In the genomic region with DNA sequence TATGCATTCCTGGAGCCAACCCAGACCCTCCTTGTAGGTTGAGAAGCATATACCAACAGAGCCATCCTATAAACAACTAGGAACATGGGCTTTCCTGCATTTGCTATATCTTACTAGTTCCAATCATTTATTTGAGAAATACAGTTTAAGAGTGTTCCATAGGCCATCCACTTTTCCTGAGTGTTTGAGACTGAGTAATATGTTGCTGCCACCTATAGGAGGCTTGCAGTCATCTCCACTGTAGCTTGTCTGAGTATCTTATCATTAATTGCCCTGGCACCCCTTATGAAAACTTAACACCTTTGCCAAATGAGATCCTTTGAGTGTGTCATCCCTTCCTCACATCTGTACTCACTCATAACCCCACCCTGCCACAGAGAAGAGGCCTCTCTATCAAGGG, we compare ENCODE assay signal across 13 mouse cellular contexts. TPM values are rescaled to one million over a fixed set of nuclear protein-coding genes. Genes with fewer than 3 reads are reported as not detected.
DNase-seq lines count a peak whose midpoint lies in the region; ATAC-seq and TF ChIP-seq lines count a peak whose summit lies in the region.
"Had no signal": no experiment of that assay in that cellular context is flagged by ENCODE, and none has a peak within 500 bp of the region (broad histone marks: within the 10 kb centered on the region; RNA-seq: fewer than 3 reads in every experiment).

No protein-coding gene starts in this region.

- H3K4me3 ChIP-seq in kidney, embryonic 14.5 days (ENCODE audit: low read length) = no peak overlapping the region
- no peak overlapping the region for H3K4me3 ChIP-seq in kidney, adult 2 months (ENCODE audit: insufficient read depth, low read depth, low read length)
- no peak overlapping the region for H3K4me3 ChIP-seq in forebrain, embryonic 16.5 days (replicated peaks; ENCODE audit: low read length)
- no peak overlapping the region for H3K4me3 ChIP-seq in neural tube, embryonic 15.5 days (replicated peaks)
- H3K4me3 ChIP-seq: heart, embryonic 13.5 days; megakaryocyte, embryonic 14.5 days had no signal

- H3K4me1 ChIP-seq in kidney, embryonic 14.5 days (ENCODE audit: control insufficient read depth, insufficient read depth, low read length) = no peaks in the 10 kb centered on the region
- H3K4me1 ChIP-seq in kidney, adult 2 months (ENCODE audit: control insufficient read depth, insufficient read depth, low read length) = no peaks in the 10 kb centered on the region
- H3K4me1 ChIP-seq in forebrain, embryonic 16.5 days (replicated peaks; ENCODE audit: control insufficient read depth, insufficient read depth, low read length) = no peaks in the 10 kb centered on the region; the same call in 1 of the 2 replicates
- peaks cover 10% of the 10 kb centered on the region; the same call in 1 of the 2 replicates for H3K4me1 ChIP-seq in neural tube, embryonic 15.5 days
- H3K4me1 ChIP-seq: heart, embryonic 13.5 days; megakaryocyte, embryonic 14.5 days had no signal

- no peak overlapping the region for H3K27ac ChIP-seq in kidney, embryonic 14.5 days (ENCODE audit: low read depth, low read length)
- no peak overlapping the region for H3K27ac ChIP-seq in kidney, adult 2 months (ENCODE audit: insufficient read depth, low read depth, low read length)
- H3K27ac ChIP-seq in forebrain, embryonic 16.5 days (ENCODE audit: low read length) = no peak overlapping the region
- H3K27ac ChIP-seq in neural tube, embryonic 15.5 days (replicated peaks) = no peak overlapping the region
- H3K27ac ChIP-seq: heart, embryonic 13.5 days had no signal

- ATAC-seq in kidney, embryonic 14.5 days (ENCODE audit: low FRiP score, low TSS enrichment) = 0 out of 2 replicates have a peak, but pooled peaks have one; percentile 71
- peak; percentile 78 for ATAC-seq in forebrain, embryonic 16.5 days
- ATAC-seq in neural tube, embryonic 15.5 days (ENCODE audit: low FRiP score) = peak; percentile 70

- H3K27me3 ChIP-seq in kidney, embryonic 14.5 days (ENCODE audit: control insufficient read depth, insufficient read depth, low read length) = no peaks in the 10 kb centered on the region
- no peaks in the 10 kb centered on the region for H3K27me3 ChIP-seq in kidney, adult 2 months (replicated peaks; ENCODE audit: control insufficient read depth, insufficient read depth, low read length)
- no peaks in the 10 kb centered on the region for H3K27me3 ChIP-seq in forebrain, embryonic 16.5 days (replicated peaks; ENCODE audit: control insufficient read depth, insufficient read depth, low read length)
- H3K27me3 ChIP-seq in neural tube, embryonic 15.5 days (replicated peaks) = no peaks in the 10 kb centered on the region
- H3K27me3 ChIP-seq: heart, embryonic 13.5 days; megakaryocyte, embryonic 14.5 days had no signal

- no peak for DNase-seq in kidney, adult 2 months
- peak; percentile 6 for DNase-seq in Muller cell, postnatal 12 days (ENCODE audit: inconsistent ontology term)
- DNase-seq in thymus, postnatal 25 days = no peak
- no peak for DNase-seq in adipocyte (ENCODE audit: low spot score)
- DNase-seq in gastrocnemius, postnatal 10 days = no peak
- DNase-seq: kidney, postnatal 25 days; thymus, adult 18-20 months had no signal

- H3K4me2 ChIP-seq in kidney, embryonic 14.5 days (replicated peaks; ENCODE audit: low read depth, low read length) = no peak overlapping the region
- H3K4me2 ChIP-seq in forebrain, embryonic 16.5 days (ENCODE audit: low read length) = no peak overlapping the region
- H3K4me2 ChIP-seq in neural tube, embryonic 15.5 days = no peak overlapping the region
- H3K4me2 ChIP-seq: heart, embryonic 13.5 days had no signal

- H3K9ac ChIP-seq in kidney, embryonic 14.5 days (ENCODE audit: low read depth, low read length) = no peak overlapping the region
- H3K9ac ChIP-seq in forebrain, embryonic 16.5 days (replicated peaks; ENCODE audit: low read depth, low read length) = no peak overlapping the region
- no peak overlapping the region for H3K9ac ChIP-seq in neural tube, embryonic 15.5 days (replicated peaks)
- H3K9ac ChIP-seq: heart, embryonic 13.5 days had no signal

- H3K36me3 ChIP-seq in kidney, embryonic 14.5 days (ENCODE audit: control insufficient read depth, insufficient read depth, low read length) = no peaks in the 10 kb centered on the region
- no peaks in the 10 kb centered on the region for H3K36me3 ChIP-seq in kidney, adult 2 months (ENCODE audit: control insufficient read depth, insufficient read depth, low read length)
- H3K36me3 ChIP-seq in forebrain, embryonic 16.5 days (ENCODE audit: control insufficient read depth, insufficient read depth) = peaks cover under 1% of the 10 kb centered on the region; the same call in 1 of the 2 replicates
- H3K36me3 ChIP-seq in neural tube, embryonic 15.5 days = peaks cover 6% of the 10 kb centered on the region
- H3K36me3 ChIP-seq: heart, embryonic 13.5 days had no signal

- no peak for TF ChIP-seq POLR2A in kidney, adult 2 months (IDR thresholded peaks at IDR 0.05; ENCODE audit: low read depth, low read length)

- H3K9me3 ChIP-seq in kidney, embryonic 14.5 days (ENCODE audit: control insufficient read depth, low read length) = no peaks in the 10 kb centered on the region
- H3K9me3 ChIP-seq in forebrain, embryonic 16.5 days (ENCODE audit: control insufficient read depth, low read length) = no peaks in the 10 kb centered on the region
- H3K9me3 ChIP-seq in neural tube, embryonic 15.5 days (replicated peaks) = no peaks in the 10 kb centered on the region
- H3K9me3 ChIP-seq: heart, embryonic 13.5 days had no signal

- no peak for TF ChIP-seq CTCF in kidney, adult 2 months (conservative IDR thresholded peaks at IDR 0.05; ENCODE audit: insufficient read depth, insufficient read length, low read depth, low read length)

RNA-seq across cellular contexts. Expression of gene St6gal2, which starts 32.2 kb away (rescaled TPM):
- polyA plus RNA-seq in kidney, embryonic 14.5 days (2014; fragmentation: Nextera tagmentation; extraction: Ambion mirVana) = 1.2 and 1.4 TPM in 2 replicates
- not detected in 2 replicates for polyA plus RNA-seq in kidney, adult 2 months (2012; rRNA removed)
- polyA plus RNA-seq in forebrain, embryonic 16.5 days (2015; fragmentation: Nextera tagmentation; extraction: Ambion mirVana) = 29.0 and 32.6 TPM in 2 replicates
- polyA plus RNA-seq in neural tube, embryonic 15.5 days (2015; fragmentation: Nextera tagmentation; extraction: Ambion mirVana) = 21.9 and 25.2 TPM in 2 replicates
- under 1 TPM; 0.05 to 0.45 TPM for total RNA-seq in gastrocnemius, postnatal 10 days (2021)
- total RNA-seq: liver, adult 2 months had no signal
- polyA plus RNA-seq: liver, adult 2 months had no signal
